Mouse (Mus musculus) cerebellum, postnatal 36 days (tissue): Measurements from ENCODE around the gene Aifm3.
"Not testable (repeated sequence)": the region's sequence is repeated elsewhere in the genome, so short reads cannot be mapped to it uniquely, and the experiment has no call there.

Experiments used
- DNase-seq, 2 experiments: peaks; one replicate each; pipeline ENCODE4 v3.0.0; 2021 to 2022; ENCODE audit warnings: mixed read lengths in 2 of 2

Aifm3 gene

DNA sequence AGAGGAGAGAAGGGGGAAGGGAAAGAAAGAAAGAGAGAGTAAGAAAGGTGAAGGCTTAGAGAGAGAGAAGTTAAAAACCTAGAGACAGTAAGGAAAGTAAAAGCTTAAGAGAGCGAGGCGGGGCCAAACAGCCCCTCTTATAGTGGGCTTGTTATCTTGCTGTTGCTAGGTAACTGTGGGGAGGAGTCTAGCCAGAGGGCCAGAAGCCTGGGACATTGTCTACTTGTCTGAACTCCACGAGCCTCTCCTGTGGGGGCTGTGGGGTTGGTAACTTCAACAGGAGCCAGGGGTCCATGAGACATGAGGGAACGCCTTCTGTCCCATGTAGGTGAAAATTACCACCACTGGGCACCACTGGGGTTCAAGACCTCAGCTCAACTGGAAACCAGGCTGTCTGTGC, 65.3 kb downstream of the Aifm3 start:
- not testable (repeated sequence) for DNase-seq

DNA sequence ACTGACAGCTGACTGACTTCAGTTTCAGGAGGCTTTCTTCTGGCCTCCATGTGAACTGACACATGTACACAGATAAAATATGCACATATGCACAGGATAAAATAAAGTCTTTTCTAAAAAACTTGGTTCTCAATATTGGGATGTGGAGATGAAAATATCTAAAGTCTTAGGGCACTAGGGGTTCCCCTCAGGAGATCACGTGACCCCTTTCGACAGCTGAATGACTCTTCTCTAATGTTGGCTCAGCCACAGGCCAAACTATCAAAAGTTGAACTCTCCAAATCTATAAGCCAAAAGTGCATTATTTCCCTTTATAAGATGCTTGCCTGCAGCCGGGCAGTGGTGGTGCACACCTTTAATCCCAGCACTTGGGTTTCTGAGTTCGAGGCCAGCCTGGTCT, 66.8 kb downstream of the Aifm3 start:
- no peak for DNase-seq

DNA sequence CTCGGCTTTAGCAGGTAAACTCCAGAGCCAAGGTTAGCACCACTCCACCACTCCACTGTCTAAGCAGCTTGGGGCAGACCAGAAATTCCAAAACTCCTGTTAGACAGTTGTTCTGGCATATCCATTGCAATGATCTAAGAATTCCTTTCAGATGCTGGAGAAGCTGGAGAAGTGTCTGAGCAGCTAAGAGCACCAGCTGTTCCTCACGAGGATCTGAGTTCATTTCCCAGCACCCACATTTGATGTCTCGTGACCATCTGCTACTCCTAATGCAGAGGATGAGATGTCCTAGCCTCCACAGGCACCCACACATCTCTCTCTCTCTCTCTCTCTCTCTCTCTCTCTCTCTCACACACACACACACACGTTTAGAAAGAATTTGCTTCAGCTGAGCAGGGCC, 67.5 kb downstream of the Aifm3 start:
- no peak for DNase-seq
